Mouse (Mus musculus): ENCODE results near the gene Gfi1. TPM values are rescaled to one million over a fixed set of nuclear protein-coding genes. Genes with fewer than 3 reads are reported as not detected.
A peak's percentile ranks its signal among the peaks of the same experiment; 100 is the strongest.

The Gfi1 gene
- polyA plus RNA-seq, 1 experiment from 2014 or later = 0.09 TPM

DNA sequence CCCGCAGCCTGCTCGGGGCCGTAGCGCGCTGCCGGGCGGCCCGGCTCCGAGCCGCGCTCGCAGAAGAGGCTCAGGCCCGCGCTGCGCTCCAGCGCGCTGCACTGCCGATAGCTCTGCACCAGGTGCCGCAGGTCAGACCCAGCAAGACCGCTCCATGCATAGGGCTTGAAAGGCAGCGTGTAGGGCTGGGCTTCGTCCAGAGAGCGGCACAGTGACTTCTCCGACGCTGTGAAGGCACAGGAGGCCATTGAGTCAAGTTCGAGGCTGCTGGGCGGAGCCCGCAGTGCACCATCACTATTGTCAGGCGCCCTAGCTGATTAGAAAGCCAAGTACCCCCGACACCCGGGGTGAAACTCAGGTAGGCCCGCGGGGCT, 4.2 kb downstream of the Gfi1 start:
- no peaks in the 10 kb centered on the region for H3K9me3 ChIP-seq (ENCODE audit: control insufficient read depth, low read length)
- no peaks in the 10 kb centered on the region for H3K36me3 ChIP-seq (ENCODE audit: control insufficient read depth, insufficient read depth, low read length)
- H3K4me2 ChIP-seq (ENCODE audit: low read length) = peak overlapping the region; percentile 66
- WGBS = under 1% methylated on average over 33 of the region's 33 CpGs
- no peak overlapping the region for H3K27ac ChIP-seq (replicated peaks in 1 of 2; ENCODE audit: control insufficient read depth in 1 of 2, insufficient read depth in 1 of 2, low read depth in 2 of 2, low read length in 2 of 2)
- ATAC-seq (ENCODE audit: insufficient number of reproducible peaks, insufficient read depth, low FRiP score, low read depth) = peak; percentile 33; the same call in 1 of the 2 replicates
- H3K4me3 ChIP-seq (ENCODE audit: control insufficient read depth in 1 of 2, insufficient read depth in 1 of 2, low read depth in 1 of 2, low read length in 2 of 2) = peak overlapping the region; percentile 21 to 41
- H3K4me1 ChIP-seq (ENCODE audit: control insufficient read depth in 2 of 2, insufficient read depth in 2 of 2, low read length in 2 of 2) = peaks cover 33 to 54% of the 10 kb centered on the region in 2 experiments
- peaks cover 98% of the 10 kb centered on the region for H3K27me3 ChIP-seq (ENCODE audit: control insufficient read depth, insufficient read depth, low read length)
- no peak overlapping the region; the same call in 1 of the 2 replicates for H3K9ac ChIP-seq (ENCODE audit: low read length)

DNA sequence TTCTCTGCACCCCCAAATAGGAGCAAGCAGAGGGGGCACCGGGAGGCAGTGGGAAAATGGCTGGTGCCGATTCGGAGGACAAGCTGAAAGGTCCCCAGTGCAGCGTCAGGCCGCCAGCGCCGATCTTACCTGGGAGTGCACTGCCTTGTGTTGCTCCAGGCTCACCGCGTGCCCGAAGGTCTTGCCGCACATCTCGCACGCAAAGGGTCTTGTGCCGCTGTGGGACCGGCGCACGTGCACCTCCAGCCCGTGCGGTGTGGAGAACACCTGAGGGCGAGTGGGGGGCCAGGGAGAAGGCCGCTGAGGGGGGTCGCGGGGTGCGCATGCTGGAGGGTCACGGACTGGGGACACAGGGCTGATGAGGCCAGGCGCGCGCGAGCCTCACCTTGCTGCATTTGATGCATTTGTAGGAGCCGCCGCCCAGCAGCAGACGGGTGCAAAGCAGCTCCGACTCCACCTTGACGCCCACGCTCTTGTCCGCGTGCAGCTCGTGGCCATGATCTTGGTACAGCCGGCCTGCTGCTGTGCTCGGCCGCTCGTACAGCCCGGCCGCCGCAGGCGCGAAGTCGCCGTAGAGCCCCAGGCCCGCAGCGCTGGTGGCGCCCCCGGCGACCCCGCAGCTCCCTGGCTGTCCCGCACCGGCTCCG, 4.7 kb downstream of the Gfi1 start:
- ATAC-seq (ENCODE audit: insufficient number of reproducible peaks, insufficient read depth, low FRiP score, low read depth) = no peak
- H3K9me3 ChIP-seq (ENCODE audit: control insufficient read depth, low read length) = no peaks in the 10 kb centered on the region
- peaks cover 98% of the 10 kb centered on the region for H3K27me3 ChIP-seq (ENCODE audit: control insufficient read depth, insufficient read depth, low read length)
- H3K9ac ChIP-seq (ENCODE audit: low read length) = no peak overlapping the region; the same call in 1 of the 2 replicates
- WGBS = 1% methylated on average over 58 of the region's 58 CpGs
- H3K4me2 ChIP-seq (ENCODE audit: low read length) = peak overlapping the region; percentile 66
- H3K27ac ChIP-seq (replicated peaks in 1 of 2; ENCODE audit: control insufficient read depth in 1 of 2, insufficient read depth in 1 of 2, low read depth in 2 of 2, low read length in 2 of 2) = no peak overlapping the region
- no peaks in the 10 kb centered on the region for H3K36me3 ChIP-seq (ENCODE audit: control insufficient read depth, insufficient read depth, low read length)
- peak overlapping the region; percentile 21 to 41 for H3K4me3 ChIP-seq (ENCODE audit: control insufficient read depth in 1 of 2, insufficient read depth in 1 of 2, low read depth in 1 of 2, low read length in 2 of 2)
- peaks cover 31 to 49% of the 10 kb centered on the region in 2 experiments for H3K4me1 ChIP-seq (ENCODE audit: control insufficient read depth in 2 of 2, insufficient read depth in 2 of 2, low read length in 2 of 2)

DNA sequence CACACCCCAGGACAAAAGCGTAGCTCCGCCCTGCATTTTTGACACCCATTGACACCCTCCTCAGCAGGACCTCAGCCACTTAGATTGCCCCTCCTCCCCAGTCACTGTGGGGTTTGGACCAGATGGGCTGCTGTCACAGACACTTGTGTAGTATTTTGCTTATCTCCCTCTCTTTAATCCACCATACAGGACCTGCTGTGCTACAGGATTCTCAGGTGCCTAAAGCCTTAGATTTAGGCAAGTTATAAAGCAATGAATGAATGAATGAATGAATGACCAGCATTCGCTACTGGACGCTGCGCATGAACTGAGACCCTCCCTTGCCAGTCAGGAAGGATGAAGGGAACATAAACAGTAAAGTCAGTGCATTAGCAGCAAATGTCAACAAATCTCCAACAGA, 5.3 kb downstream of the Gfi1 start:
- no peak overlapping the region for H3K27ac ChIP-seq (replicated peaks in 1 of 2; ENCODE audit: control insufficient read depth in 1 of 2, insufficient read depth in 1 of 2, low read depth in 2 of 2, low read length in 2 of 2)
- no peak overlapping the region for H3K9ac ChIP-seq (ENCODE audit: low read length)
- H3K27me3 ChIP-seq (ENCODE audit: control insufficient read depth, insufficient read depth, low read length) = peaks cover 93% of the 10 kb centered on the region
- H3K4me1 ChIP-seq (ENCODE audit: control insufficient read depth in 2 of 2, insufficient read depth in 2 of 2, low read length in 2 of 2) = peaks cover 25 to 43% of the 10 kb centered on the region in 2 experiments
- H3K9me3 ChIP-seq (ENCODE audit: control insufficient read depth, low read length) = no peaks in the 10 kb centered on the region
- no peak overlapping the region for H3K4me2 ChIP-seq (ENCODE audit: low read length)
- no peak overlapping the region; a peak in 1 of 4 replicates for H3K4me3 ChIP-seq (ENCODE audit: control insufficient read depth in 1 of 2, insufficient read depth in 1 of 2, low read depth in 1 of 2, low read length in 2 of 2)
- H3K36me3 ChIP-seq (ENCODE audit: control insufficient read depth, insufficient read depth, low read length) = no peaks in the 10 kb centered on the region
- ATAC-seq (ENCODE audit: insufficient number of reproducible peaks, insufficient read depth, low FRiP score, low read depth) = no peak
- 3% methylated on average over 5 of the region's 5 CpGs for WGBS

DNA sequence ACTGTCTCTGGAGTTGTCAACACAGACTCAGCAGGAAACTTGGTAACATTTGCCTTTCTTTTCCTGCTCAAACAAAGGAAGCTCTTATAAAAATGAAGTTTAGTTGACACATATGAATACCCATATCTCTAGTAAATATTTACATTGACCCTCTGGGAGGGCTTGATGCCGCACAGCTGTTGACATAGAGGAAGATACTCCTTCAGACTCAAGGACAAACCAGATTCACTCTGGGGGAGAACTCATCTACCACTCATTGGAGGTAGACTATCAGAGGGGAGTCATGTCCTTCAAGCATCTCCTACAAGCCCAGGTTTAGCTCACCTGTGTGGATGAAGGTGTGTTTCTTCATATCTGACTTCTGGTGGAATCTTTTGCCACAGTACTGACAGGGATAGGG, 6.0 kb downstream of the Gfi1 start:
- Histone ChIP-seq H3K4me2 (ENCODE audit: low read length) (no peak overlapping the region), H3K27me3 (ENCODE audit: control insufficient read depth, insufficient read depth, low read length) (peaks cover 85% of the 10 kb centered on the region), H3K36me3 (ENCODE audit: control insufficient read depth, insufficient read depth, low read length) (no peaks in the 10 kb centered on the region), H3K4me1 (ENCODE audit: control insufficient read depth in 2 of 2, insufficient read depth in 2 of 2, low read length in 2 of 2) (peaks cover 19 to 36% of the 10 kb centered on the region in 2 experiments), H3K9me3 (ENCODE audit: control insufficient read depth, low read length) (no peaks in the 10 kb centered on the region), H3K4me3 (ENCODE audit: control insufficient read depth in 1 of 2, insufficient read depth in 1 of 2, low read depth in 1 of 2, low read length in 2 of 2) (no peak overlapping the region), H3K27ac (replicated peaks in 1 of 2; ENCODE audit: control insufficient read depth in 1 of 2, insufficient read depth in 1 of 2, low read depth in 2 of 2, low read length in 2 of 2) (no peak overlapping the region), H3K9ac (ENCODE audit: low read length) (no peak overlapping the region)
- 14% methylated on average over 1 of the region's 1 CpGs for WGBS
- no peak for ATAC-seq (ENCODE audit: insufficient number of reproducible peaks, insufficient read depth, low FRiP score, low read depth)

DNA sequence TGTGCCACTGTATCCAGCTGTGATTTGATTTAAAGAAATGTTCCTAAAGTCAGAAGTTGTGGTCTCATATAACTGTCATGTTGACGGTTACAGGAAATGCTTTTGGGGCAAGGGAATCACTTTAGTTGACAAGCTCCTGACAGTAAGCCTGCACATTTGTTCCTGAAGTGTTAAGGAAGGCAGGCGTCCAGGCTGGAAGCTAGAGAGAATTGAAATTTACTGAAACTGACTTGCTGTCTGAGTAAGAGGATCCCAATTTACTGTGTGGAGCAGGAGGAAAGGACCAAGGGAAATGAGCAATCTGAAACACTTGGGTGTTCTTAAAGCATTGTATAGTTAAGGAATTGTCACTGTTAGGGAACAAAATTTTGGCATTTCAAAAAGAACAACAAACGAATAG, 6.6 kb downstream of the Gfi1 start:
- no peaks in the 10 kb centered on the region for H3K9me3 ChIP-seq (ENCODE audit: control insufficient read depth, low read length)
- H3K4me2 ChIP-seq (ENCODE audit: low read length) = no peak overlapping the region
- WGBS = 23% methylated on average over 3 of the region's 3 CpGs
- H3K36me3 ChIP-seq (ENCODE audit: control insufficient read depth, insufficient read depth, low read length) = no peaks in the 10 kb centered on the region
- H3K27me3 ChIP-seq (ENCODE audit: control insufficient read depth, insufficient read depth, low read length) = peaks cover 80% of the 10 kb centered on the region
- no peak overlapping the region for H3K9ac ChIP-seq (ENCODE audit: low read length)
- no peak overlapping the region for H3K4me3 ChIP-seq (ENCODE audit: control insufficient read depth in 1 of 2, insufficient read depth in 1 of 2, low read depth in 1 of 2, low read length in 2 of 2)
- peaks cover 16 to 30% of the 10 kb centered on the region in 2 experiments for H3K4me1 ChIP-seq (ENCODE audit: control insufficient read depth in 2 of 2, insufficient read depth in 2 of 2, low read length in 2 of 2)
- no peak for ATAC-seq (ENCODE audit: insufficient number of reproducible peaks, insufficient read depth, low FRiP score, low read depth)
- H3K27ac ChIP-seq (replicated peaks in 1 of 2; ENCODE audit: control insufficient read depth in 1 of 2, insufficient read depth in 1 of 2, low read depth in 2 of 2, low read length in 2 of 2) = no peak overlapping the region

DNA sequence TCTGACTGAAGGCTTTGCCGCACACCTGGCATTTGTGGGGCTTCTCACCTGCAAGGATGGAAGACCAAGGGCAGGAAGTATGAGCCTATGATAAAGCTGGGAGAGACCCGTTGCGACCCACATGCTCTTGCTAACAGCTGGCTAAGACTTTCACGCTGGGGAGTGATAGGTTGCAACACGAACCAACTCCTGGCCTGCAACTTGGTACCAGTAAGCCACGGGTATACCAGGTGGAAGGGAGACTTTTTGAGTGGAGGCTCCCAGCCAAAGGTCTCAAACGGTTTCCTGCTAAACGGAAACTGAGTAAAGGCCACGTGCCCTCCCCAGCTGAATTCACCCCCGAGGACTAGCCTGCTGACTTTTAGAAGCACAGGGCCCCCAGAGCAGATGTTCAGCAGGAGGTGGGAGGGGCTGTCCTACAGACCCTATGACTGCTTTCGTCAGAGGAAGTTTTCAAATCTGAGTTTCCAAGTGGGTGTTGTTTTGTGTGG, 7.9 kb downstream of the Gfi1 start:
- H3K4me2 ChIP-seq (ENCODE audit: low read length) = no peak overlapping the region
- WGBS = 19% methylated on average over 11 of the region's 11 CpGs
- peaks cover 12 to 18% of the 10 kb centered on the region in 2 experiments for H3K4me1 ChIP-seq (ENCODE audit: control insufficient read depth in 2 of 2, insufficient read depth in 2 of 2, low read length in 2 of 2)
- no peaks in the 10 kb centered on the region for H3K9me3 ChIP-seq (ENCODE audit: control insufficient read depth, low read length)
- H3K9ac ChIP-seq (ENCODE audit: low read length) = no peak overlapping the region
- H3K27me3 ChIP-seq (ENCODE audit: control insufficient read depth, insufficient read depth, low read length) = peaks cover 67% of the 10 kb centered on the region
- H3K27ac ChIP-seq (replicated peaks in 1 of 2; ENCODE audit: control insufficient read depth in 1 of 2, insufficient read depth in 1 of 2, low read depth in 2 of 2, low read length in 2 of 2) = no peak overlapping the region
- no peak for ATAC-seq (ENCODE audit: insufficient number of reproducible peaks, insufficient read depth, low FRiP score, low read depth)
- H3K36me3 ChIP-seq (ENCODE audit: control insufficient read depth, insufficient read depth, low read length) = no peaks in the 10 kb centered on the region
- no peak overlapping the region for H3K4me3 ChIP-seq (ENCODE audit: control insufficient read depth in 1 of 2, insufficient read depth in 1 of 2, low read depth in 1 of 2, low read length in 2 of 2)

DNA sequence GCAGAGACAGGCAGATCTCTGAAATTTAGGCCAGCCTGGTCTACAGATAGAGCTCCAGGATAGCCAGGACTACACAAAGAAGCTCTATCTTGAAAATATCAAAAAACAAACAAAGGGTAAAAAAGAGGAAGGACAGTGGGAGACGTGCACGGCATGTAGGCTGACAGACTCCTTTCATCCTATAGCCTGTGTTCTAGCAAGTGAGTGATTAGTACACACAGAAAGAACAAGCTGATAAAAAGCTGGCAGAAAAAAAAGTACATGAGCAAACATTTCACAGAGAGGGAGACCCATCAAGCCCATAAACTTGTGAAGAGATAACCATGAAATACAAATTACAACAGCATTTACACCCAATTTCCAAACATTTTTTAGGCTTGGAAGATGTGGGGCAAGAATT, 14.1 kb downstream of the Gfi1 start:
- Histone ChIP-seq H3K9ac (ENCODE audit: low read length) (no peak overlapping the region), H3K27ac (replicated peaks in 1 of 2; ENCODE audit: control insufficient read depth in 1 of 2, insufficient read depth in 1 of 2, low read depth in 2 of 2, low read length in 2 of 2) (no peak overlapping the region), H3K9me3 (ENCODE audit: control insufficient read depth, low read length) (no peaks in the 10 kb centered on the region), H3K4me2 (ENCODE audit: low read length) (no peak overlapping the region), H3K36me3 (ENCODE audit: control insufficient read depth, insufficient read depth, low read length) (no peaks in the 10 kb centered on the region), H3K27me3 (ENCODE audit: control insufficient read depth, insufficient read depth, low read length) (peaks cover 20% of the 10 kb centered on the region), H3K4me1 (ENCODE audit: control insufficient read depth in 2 of 2, insufficient read depth in 2 of 2, low read length in 2 of 2) (no peaks in the 10 kb centered on the region), H3K4me3 (ENCODE audit: control insufficient read depth in 1 of 2, insufficient read depth in 1 of 2, low read depth in 1 of 2, low read length in 2 of 2) (no peak overlapping the region)
- 30% methylated on average over 2 of the region's 2 CpGs for WGBS
- ATAC-seq (ENCODE audit: insufficient number of reproducible peaks, insufficient read depth, low FRiP score, low read depth) = no peak
